Mouse (Mus musculus) cerebellum, adult 2 months (tissue): ENCODE measurements around the gene Snrpd3.

Experiments
- CTCF ChIP-seq: fragments of 200-500 bp; IDR thresholded peaks from 2 replicates; pipeline ENCODE4 v1.5.1; 2011; ENCODE audit warnings: low read depth, mild to moderate bottlenecking, control low read depth, low read length, moderate library complexity, borderline replicate concordance; ENCODE audit not compliant: insufficient read depth
- POLR2A ChIP-seq: fragments of 200-500 bp; IDR thresholded peaks from 2 replicates; pipeline ENCODE4 v1.6.1; 2011; ENCODE audit warnings: low read length, control low read depth, borderline replicate concordance; ENCODE audit not compliant: insufficient read depth

DNA sequence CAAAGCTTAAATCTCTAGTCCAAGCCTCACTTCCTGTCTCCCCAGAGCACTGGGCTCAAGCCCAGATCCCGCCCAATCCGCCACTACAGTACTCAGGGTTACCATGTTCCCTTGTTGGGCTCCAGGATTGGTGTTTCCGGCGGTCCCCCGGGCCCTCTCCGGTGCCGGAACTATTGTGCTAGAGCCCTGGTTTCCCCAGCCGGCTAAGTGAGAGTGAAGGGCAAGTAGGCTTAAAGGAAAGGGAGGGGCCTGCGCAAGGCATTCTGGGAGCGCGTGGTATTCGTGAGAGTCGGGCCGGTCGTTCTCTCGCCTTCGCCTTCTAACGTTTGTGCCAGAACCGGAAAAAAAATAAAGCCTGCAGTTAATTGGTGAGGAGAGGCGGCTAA lies 400 bp downstream of the Snrpd3 start, which contains the start of gene Gucd1:
- TF ChIP-seq POLR2A (peak; percentile 75), CTCF (no peak)
